Mouse (Mus musculus): ENCODE data around the gene Rab42.
A peak's percentile ranks its signal among the peaks of the same experiment; 100 is the strongest.
"Not testable (repeated sequence)": the region's sequence is repeated elsewhere in the genome, so short reads cannot be mapped to it uniquely, and the experiment has no call there.

Gene Rab42

DNA sequence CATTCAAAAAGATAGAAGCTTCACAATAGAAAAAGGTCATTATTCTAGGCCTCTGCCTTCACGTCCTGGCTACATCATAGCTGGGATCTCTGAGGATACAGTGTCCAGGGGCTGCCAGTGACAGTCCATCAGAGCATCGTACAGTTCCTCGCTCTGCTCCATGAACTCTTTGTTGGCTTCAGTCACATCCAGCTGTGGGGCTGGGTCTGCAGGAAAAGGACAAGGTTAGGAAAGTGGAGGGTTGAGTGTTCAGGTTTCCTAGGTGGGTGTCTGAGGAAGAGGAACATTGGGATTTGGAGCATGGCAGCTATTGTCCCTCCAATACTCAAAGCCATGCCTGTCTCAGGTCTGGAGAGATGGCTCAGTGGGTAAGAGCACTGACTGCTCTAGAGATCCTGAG is 8.6 kb upstream of the Rab42 start:
- DNase-seq (ENCODE audit: low spot score): no peak

DNA sequence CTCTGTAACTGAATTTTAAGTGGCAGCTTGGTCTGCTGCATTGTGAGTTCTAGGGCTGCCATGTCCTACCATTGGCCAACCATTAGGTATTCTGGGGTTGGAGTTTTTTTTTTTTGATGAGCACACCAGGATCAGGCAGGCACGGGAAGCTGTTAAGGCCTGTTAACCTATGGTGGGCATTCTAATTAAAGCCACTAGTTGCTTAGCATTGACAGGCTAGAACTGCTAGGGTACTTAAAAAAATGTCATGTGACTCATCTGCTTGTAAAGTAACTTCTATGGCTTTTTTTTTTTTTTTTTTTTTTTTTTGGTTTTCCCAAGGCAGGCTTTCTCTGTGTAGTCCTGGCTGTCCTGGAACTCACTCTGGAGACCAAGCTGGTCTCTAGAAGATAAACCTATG is 8.0 kb upstream of the Rab42 start:
- no peak for DNase-seq (ENCODE audit: low spot score)

DNA sequence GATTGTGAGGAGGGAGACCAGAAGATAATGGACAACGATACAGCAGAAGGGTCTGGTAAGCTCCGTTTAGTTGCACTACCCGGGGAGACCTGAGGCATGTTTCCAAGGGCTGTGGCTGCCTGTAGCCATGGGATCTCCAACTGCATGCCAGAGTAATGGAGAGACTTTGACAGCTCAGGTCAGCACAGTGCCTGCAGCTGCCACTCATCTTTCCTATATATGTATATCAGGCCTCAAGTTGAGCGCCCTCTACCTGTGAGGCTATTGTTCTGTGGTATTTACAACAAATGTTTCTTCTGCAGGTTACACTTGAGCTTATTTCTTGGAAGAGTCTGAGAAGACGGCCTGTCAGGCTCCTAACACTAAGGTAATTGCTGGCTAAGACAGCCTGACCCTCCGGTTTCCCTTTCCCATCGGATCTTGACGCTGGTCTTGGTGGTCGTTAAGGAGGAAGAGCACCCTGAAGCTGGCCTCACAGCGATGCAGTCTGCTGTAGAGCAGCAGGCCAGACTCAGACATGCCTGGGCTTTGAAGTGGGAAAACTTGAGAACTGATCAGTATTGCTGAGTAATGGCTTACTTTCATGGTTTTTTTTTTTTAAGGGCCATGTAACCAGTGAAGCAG is 6.8 kb upstream of the Rab42 start:
- DNase-seq (ENCODE audit: low spot score): no peak

DNA sequence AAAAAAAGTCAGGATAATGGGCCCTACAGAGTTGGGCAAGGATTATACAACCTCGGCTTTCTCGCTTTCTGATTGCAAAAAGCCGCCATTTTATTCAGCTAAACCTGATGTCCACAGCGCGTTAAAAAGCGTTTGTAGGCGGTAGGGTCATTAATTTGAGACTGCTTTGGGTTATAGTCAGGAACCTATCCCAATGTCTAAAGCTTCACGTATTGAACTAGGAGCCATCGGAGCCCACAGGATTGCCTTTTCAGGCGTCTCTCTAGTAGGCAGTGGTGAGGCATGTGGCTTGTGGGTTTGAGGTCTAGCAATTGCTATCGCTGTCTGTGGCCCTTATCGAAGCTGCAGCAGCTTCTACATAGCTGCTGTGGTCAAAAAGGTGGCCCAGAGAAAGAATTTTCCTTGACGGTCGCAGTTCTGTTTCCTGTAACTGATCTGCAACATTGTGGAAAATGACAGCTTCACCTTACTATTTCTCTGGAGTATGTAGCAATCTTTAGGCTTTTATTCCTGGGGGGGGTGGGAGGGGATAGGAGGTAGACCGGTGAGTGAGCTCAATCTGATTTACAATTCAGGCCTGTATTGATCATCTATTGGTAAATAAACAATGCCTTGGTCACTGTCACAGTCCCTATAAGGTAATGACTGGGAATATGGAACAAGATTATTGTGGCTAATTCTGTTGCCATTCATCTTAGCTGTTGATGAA is 6.1 kb upstream of the Rab42 start:
- no peak for DNase-seq (ENCODE audit: low spot score)

DNA sequence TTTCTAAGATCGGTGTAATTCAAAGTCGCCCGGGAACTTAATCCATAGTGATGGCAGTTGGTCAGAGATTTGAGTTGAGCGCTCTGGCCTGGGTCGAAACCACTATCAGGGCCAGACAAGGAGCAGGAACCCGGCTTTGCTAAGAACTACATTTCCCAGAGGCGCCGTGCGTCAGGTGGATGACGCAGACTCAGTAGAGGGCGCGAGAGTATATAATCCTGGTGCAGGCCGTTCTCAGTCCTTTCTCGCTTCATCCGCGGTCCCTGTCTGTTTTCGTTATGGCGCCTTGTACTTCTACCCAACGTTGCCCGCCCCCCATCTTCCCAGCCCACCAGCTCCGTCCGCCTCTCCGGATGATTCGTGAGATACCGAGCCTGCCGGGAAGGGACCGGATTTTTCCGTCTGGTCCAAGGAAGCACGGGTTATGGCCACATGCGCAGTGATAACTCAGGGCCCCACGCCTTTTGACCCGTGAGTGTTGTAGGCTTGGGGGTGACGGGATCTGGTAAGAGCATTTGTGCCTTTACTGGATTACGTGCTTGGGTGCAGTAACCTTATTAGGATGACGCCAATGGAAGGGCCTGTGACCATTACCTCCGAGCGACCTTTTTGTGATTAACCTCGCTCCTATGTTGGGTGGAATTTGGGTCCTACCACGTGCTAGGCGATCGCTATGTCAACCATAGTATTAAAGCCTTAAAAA is 5.4 kb upstream of the Rab42 start:
- DNase-seq (ENCODE audit: low spot score): peak; percentile 92

DNA sequence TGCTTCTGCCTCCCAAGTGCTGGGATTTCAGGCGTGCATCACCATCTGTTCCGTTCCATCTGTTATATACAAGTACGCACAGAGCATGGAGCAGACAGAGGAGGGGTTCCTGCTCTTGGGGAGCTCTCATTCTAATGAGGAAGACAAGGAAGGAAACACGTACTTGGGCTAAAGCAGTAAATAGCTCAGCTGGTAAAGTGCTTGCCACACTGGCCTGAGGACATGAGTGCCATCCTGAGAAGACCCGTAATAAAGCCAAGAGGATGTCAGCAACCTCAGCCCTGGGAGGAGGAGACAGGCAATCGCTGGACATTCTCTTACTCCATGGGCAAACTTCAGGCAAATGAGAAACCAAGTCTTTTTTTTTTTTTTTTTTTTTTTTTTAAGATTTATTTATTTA is 2.8 kb upstream of the Rab42 start:
- DNase-seq (ENCODE audit: low spot score): no peak

DNA sequence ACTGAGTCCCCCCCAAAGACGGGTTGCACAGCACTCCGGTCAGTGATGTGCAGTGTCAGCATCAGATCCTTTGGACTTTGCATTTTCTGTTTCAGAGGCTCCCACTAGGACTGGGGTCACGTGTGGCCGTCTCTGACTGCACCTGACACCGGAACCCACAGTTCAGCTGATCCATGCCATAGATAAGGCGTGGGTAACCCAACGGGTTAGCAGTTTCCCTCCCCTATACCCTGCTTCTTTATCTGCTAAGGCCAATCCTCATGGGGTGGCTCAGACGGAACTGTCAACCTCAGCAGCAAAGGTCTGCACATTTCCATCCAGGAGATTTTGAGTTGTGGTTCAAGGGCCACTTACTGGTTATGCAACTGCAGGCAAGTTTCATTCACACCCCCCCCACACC is 2.1 kb upstream of the Rab42 start:
- DNase-seq (ENCODE audit: low spot score): no peak

DNA sequence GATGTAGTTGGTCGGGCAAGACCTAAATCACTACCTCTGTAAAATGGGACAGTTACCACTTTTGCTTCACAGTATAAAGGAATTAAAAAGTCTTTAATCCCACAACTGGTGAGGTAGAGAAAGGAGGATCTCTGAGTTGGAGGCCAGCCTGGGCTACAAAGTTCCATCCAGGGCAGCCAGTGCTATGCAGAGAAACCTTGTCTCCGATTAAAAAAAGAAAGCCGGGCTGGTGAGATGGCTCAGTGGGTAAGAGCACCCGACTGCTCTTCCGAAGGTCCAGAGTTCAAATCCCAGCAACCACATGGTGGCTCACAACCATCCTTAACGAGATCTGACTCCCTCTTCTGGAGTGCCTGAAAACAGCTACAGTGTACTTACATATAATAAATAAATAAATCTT is 299 bp upstream of the Rab42 start:
- DNase-seq (ENCODE audit: low spot score): not testable (repeated sequence)

DNA sequence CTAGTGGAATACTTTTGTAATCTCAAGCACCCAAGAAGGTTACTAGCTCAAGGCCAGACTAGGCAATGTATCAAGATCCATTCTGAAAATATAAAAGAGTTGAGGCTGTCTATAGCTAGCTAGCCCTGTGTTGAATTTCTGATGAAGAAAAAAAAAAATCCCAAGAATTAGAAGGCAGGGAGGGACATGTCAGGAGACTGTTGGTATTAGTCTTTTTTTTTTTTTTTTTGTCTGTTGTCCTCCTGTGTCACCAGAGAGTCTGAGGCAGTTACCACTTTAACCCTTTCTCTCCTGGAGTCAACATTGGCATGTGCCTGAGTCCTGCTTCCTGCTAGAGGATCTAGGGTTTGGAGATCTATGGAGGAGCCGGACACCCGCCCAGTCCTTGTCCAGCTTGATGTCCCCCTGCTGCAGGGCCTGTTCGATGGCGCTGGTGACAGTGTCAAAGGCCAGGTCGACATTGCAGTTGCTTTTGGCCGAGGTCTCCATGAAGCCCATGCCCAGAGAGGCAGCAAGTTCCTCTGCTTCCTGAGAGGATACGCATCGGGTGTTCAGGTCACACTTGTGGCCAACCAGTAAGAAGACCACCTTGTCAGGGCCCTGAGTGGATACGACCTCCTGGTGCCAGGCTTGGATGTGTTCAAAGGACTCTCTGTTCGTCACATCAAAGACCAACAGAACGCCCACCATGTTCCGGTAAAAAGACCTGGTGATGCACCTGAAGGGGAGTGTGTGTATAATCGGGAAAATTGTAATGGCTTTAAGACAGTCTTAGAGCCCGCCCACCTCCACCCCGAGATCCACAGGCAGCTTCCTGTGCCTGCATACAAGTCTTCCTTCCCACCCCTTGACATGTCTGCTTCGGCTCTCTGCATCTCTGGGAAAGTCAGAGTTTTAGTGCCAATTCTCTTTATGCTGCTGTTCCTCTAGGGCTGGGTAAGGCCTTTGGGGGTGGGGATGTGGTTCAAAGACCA is 933 bp downstream of the Rab42 start:
- DNase-seq (ENCODE audit: low spot score): no peak

DNA sequence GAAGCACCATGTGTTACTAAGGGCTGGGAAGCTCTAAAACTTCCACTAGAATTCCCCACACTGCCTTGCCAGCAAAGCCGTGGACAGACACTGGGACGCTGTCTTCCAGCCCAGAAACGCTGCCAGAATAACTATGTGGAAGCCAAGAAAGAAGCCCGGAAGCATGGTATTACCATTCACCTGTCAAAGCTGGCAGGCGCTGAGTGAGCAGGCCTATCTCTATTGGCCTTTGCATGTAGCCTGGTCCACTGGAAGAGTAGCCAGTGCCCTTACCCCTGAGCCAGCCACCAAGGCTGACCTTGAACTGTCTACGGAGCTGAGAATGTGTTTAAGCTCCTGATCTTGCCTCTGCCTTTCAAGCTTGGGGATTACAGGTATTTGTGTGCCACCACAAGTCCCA is 1.7 kb downstream of the Rab42 start:
- DNase-seq (ENCODE audit: low spot score): no peak

DNA sequence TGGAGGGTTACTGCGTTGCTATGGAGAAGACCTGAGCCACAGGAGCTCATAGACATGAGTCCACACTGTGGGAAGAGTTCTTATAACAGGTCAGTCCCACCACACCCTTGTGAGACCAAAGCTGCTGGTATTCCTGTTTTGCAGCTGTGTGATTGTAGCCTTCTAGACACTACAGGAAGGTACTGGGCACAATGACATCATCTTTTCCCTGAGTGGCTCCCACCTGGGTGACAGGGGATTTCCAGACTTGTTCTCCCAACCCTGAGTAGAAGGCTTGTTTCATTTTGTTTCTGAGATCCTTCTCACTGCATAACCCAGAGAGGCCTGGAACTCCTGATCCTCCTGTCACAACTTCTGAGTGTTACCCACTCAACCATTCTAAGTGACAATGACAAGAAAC is 3.3 kb downstream of the Rab42 start:
- DNase-seq (ENCODE audit: low spot score): no peak

DNA sequence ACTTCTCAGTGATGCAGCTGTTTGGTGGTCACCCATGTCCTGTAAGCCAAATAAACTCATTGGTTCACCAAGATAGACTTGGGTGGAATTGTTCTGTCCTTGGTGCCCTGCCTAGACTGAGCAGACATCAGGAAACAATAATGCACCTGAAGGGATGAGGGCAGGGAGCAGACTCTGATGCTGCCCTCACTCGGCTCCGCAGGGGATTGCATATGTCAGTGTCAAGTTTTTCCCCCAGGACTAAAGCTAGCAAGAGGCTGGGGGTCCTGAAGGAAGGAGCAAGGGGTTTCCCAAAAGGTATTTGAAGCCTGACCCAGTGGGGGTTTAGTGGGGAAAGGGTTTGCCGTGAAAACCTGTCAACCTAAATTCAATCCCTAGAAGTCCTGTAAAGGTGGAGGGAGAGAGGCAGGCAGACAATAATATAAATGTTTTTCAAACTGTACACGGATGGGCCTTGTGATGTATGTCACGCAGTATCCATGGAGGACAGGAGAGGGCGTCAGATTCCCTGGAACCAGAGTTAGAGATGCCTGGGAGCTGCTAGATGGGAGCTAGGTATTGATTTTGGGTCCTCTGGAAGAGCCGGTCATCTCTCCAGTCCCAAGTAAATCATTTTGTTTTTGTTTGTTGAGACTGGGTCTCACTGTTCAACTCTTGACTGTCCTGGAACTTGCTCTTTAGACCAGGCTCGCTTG is 7.3 kb downstream of the Rab42 start:
- no peak for DNase-seq (ENCODE audit: low spot score)

DNA sequence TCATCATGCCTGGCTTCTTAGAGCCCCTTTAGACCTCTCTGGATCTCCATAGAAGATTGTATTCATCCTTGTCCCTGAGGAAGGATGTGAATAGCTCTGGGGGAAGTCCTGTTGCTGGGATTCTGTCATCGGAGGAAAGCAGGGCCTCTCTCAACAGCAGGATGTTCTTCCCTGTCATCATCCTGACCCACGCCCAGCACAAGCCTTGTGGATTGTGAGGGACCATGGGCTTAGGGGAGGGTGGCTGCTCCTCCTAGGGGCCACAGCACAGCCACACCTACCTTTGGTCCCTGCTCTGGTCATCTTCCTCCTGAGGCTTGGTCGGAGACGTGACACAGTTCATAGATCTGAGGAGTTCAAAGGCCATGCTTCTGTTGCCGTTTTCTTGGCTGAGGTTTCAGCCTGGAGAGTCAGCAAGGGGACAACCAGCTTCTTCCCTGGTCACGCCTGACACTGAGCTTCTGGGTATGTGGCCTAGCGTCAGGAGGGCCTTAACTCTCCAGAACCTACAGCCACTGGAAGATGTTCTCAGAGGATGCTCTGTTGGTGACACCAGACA is 9.4 kb downstream of the Rab42 start:
- no peak for DNase-seq (ENCODE audit: low spot score)

DNA sequence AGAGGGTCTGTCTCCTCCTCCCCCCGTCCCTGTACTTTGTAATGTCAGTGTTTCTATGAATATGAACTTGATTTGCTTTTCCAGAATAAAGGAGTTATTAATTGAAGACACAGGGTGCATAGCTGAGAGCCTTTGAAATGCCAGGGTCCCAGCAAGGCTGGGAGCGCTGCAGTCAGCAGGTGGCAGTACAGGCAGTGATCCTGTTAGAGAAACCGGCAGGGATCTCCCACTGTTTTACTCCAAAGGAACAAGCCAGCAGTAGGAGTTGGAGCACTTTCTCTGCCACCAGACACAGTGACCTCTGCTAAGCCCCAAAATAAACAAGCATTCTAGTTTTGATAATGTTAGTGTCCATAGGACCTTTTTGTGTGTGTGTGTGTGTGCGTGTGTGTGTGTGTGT is 10.2 kb downstream of the Rab42 start:
- DNase-seq (ENCODE audit: low spot score): no peak

DNA sequence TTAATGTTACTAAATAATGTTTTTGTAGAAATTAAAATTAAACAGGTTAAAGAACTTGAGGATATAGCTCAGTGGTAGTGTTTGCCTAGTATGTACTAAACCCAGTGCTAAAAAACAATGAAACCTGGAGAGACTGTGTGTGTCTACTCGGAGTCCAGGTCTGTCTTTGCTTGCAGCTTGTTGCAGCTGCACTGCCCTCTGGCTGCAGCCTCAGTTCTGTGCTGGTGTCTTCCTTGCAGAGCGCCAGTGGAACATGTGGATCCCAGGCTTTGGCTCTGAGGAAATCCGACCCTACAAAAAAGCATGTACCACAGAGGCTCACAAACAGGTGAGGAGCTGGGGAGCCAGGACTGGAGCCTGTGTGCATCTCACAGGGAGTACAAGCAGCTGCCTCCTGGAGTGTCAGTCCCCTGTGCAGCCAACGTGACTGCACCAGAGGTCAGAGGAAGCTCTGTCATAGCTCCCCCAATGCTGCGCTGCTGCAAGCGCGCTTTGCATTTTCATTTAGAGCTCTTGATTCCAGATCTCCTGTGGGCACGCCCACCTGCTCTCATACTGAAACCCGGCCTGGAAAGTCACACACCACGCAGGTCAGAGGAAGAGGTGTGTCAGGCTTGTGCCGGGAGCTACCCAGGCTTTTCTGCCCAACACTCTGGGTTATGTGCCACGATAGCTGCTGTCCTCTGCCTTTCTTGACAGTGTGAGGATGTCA is 11.4 kb downstream of the Rab42 start:
- DNase-seq (ENCODE audit: low spot score): no peak

DNA sequence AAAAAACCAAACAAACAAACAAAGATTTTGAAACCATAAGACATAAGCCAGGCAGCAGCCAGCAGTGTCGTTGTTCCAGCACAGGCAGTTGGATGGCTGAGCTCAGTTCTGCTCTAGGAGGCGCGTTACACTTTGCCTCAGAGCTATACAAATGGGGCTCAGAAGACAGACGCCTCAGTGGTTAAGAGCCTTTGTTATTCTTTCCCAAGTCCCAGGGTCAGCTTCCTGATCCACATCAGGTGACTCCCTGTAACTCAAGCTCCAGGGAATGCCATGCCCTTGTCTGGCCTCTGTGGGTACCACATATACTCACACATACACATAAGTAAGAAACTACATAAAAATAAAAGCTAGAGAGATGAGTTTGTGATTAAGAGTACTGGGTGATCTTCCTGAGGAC is 12.1 kb downstream of the Rab42 start:
- no peak for DNase-seq (ENCODE audit: low spot score)

DNA sequence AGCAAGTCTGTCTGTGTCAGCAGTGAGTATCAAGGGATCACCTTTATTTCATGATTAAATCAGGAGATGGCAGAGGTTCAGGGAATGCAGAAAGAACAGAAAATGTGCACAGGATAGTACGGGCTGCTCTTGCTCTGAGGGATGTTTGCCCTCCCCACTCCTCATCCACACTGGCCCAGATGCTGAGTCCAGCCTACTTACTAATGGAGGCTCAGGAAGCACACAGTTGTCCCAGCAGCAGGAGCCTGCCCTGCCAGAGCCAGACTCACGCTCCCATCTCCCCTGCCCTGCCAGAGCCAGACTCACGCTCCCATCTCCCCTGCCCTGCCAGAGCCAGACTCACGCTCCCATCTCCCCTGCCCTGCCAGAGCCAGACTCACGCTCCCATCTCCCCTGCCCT is 14.3 kb downstream of the Rab42 start:
- not testable (repeated sequence) for DNase-seq (ENCODE audit: low spot score)

DNA sequence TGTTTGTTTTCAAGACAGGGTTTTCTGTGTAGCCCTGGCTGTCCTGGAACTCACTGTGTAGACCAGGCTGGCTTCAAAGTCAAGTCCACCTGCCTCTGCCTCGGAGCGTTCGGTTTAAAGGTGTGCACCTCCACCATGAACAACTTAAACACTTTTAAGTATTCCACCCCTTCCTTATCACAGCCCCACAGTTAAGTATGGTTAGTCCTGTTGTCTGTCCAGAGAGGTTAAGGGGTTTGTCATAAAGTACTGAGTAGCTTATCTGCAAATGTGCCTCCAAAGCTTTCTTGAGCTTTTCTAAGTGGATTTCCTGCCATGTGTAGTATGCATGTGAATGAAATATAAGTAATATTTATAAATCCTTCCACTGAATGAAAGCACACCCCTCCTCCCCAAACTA is 27.2 kb downstream of the Rab42 start:
- no peak for DNase-seq (ENCODE audit: low spot score)

DNA sequence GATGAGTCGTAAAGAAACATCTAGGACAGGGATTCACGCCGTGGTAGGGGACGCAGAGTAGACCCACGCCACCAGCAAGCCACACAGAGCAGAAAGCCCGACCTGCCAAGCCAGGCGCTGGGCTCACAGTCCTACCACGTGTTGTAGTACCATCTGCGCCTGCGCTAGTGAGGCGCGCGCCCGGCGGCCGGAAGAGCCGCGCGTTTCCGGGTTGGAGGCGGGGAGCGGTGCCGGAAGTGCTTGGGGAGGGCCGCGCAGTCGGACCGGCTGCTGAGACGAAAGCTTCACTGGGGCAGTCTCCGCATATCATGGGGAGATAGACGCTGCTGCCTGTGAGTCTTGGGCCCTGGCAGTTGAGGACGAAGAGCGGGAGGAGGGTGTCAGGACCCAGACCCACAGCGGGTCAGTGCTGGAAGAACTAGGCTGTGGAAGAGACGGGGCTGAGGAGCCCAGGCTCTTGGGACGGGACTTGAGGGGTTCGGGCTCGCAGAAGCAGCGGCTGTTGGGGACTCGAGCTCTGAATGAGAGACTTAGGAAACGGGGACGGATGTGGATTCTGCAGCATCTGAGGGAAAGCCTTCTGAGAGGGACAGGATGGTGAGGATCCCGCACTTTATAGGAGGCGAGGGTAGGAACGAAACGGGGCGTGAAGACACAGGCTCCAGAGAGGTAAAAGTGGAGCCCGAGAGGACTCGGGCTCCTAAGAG is 28.9 kb downstream of the Rab42 start, which contains the start of gene Taf12:
Gene Taf12 (plus strand): TSS at position 220 of the 707 bp plus-strand sequence.
- DNase-seq (ENCODE audit: low spot score): peak; percentile 91

DNA sequence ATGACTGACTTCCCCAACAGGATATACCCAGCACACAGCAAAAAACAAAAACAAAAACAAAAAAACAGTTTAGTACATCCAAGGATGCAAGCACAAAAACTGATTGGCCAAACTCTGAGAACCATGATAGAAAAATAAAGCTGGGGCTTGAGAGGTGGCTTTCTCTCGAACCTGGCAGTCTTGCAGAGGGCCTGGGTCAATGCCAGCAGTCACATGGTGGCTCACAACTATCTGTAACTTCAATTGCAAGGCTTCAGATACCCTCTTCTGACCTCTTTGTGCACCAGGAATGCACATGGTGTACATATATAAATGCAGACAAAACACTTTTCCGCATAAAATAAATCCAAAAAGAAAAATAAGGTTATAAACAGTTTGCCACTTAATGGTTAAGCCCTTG is 30.0 kb downstream of the Rab42 start:
- no peak for DNase-seq (ENCODE audit: low spot score)
